Mouse (Mus musculus): ENCODE measurements around the gene Fam78a.

- no peak for TF ChIP-seq CTCF (IDR thresholded peaks at IDR 0.05; ENCODE audit: extremely low read depth, insufficient read depth, insufficient read length, insufficient replicate concordance)
- TF ChIP-seq POLR2A (IDR thresholded peaks at IDR 0.05; ENCODE audit: low read depth, low read length), result no peak
Observed at GRCm38 (mm10) chr2:32033436-32033835, 51.2 kb downstream of the Fam78a start.

All from spleen, adult 2 months (tissue).